Mouse (Mus musculus): Measurements from ENCODE around the gene Sowaha.

DNA sequence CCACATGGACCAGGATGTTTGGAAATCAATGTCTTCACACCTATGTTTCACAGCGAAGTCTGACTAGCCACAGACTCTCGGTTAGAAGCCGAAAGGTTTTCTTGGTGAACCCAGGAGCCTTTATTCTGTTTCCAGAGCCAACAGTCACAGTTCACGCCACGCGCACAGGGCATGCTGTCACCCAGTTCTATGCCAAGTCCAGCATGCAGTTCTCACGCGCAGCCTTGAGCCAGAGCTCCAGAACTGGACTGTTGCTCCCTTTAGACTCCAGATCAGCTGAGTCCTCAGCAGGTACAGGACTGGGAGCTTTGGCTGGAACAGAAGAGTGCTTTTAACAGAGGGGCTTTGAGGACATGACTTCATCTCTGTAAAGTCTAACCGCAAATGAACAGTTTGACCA is 27.7 kb downstream of the Sowaha start:
- TF ChIP-seq POLR2A (IDR thresholded peaks at IDR 0.05; ENCODE audit: low read depth, low read length) (no peak), CTCF (IDR thresholded peaks at IDR 0.05; ENCODE audit: extremely low read depth, insufficient read depth, insufficient read length, insufficient replicate concordance) (no peak)

Data from spleen, adult 2 months (tissue).